Mouse (Mus musculus) liver, adult 2 months (tissue): ENCODE data around the gene Stap2. TPM values are rescaled to one million over a fixed set of nuclear protein-coding genes. Genes with fewer than 3 reads are reported as not detected.

Source experiments
- DNase-seq: peaks from one replicate; pipeline ENCODE4 v3.0.0-alpha.2; 2011; ENCODE audit warnings: low read depth, low spot score; ENCODE audit errors: extremely low read depth
- H3K27ac ChIP-seq: fragments of 200-500 bp; replicated peaks from 2 replicates; pipeline ENCODE4 v1.5.1; 2012; ENCODE audit warnings: low read depth, mild to moderate bottlenecking, control low read depth, inconsistent platforms, low read length; ENCODE audit not compliant: insufficient read depth
- H3K27me3 ChIP-seq: fragments of 200-500 bp; 2 replicates; pipeline ENCODE4 v1.6.1; 2012; ENCODE audit warnings: mild to moderate bottlenecking, moderate library complexity, low read length, inconsistent platforms; ENCODE audit not compliant: control insufficient read depth, insufficient read depth
- H3K36me3 ChIP-seq: fragments of 200-500 bp; 2 replicates; pipeline ENCODE4 v1.6.1; 2012; ENCODE audit warnings: low read length, inconsistent platforms; ENCODE audit not compliant: control insufficient read depth, insufficient read depth
- H3K4me1 ChIP-seq: fragments of 200-500 bp; 2 replicates; pipeline ENCODE4 v1.6.1; 2011; ENCODE audit warnings: low read length; ENCODE audit not compliant: control insufficient read depth, insufficient read depth
- H3K4me3 ChIP-seq: fragments of 200-500 bp; 2 replicates; pipeline ENCODE4 v1.5.1; 2011; ENCODE audit warnings: low read depth, mild to moderate bottlenecking, control low read depth, low read length, moderate library complexity; ENCODE audit not compliant: insufficient read depth
- H3K79me2 ChIP-seq: fragments of 200-500 bp; 2 replicates; pipeline ENCODE4 v1.6.1; 2012; ENCODE audit warnings: inconsistent platforms, mild to moderate bottlenecking, low read length, moderate library complexity; ENCODE audit not compliant: control insufficient read depth, insufficient read depth
- H3K9ac ChIP-seq: fragments of 200-500 bp; 2 replicates; pipeline ENCODE4 v1.6.1; 2012; ENCODE audit warnings: low read depth, mild to moderate bottlenecking, control low read depth, inconsistent platforms, low read length
- CTCF ChIP-seq: fragments of 200-500 bp; IDR thresholded peaks from 2 replicates; pipeline ENCODE4 v1.5.1; 2011; ENCODE audit warnings: low read depth, low read length, control low read depth
- POLR2A ChIP-seq: fragments of 200-500 bp; IDR thresholded peaks from 2 replicates; pipeline ENCODE4 v1.6.1; 2011; ENCODE audit warnings: low read length, control low read depth; ENCODE audit not compliant: insufficient read depth; ENCODE audit errors: extremely low read depth
- WGBS: fragments of 180-500 bp; shearing (Covaris S2); methylation state at CpG from one replicate; pipeline ENCODE4 v1.1.7; 2018; 5-methylcytosine and 5-hydroxymethylcytosine counted together
- polyA plus RNA-seq: library from polyadenylated mRNA; depleted of rRNA; stranded (reverse); fragments of >200 nt; gene quantifications from 2 replicates; pipeline ENCODE4 v1.2.3, GENCODE M21; 2012
- total RNA-seq: library from RNA; depleted of rRNA; stranded (reverse); fragments of >200 nt; gene quantifications from 2 replicates; pipeline ENCODE4 v1.2.3, GENCODE M21; 2014

The Stap2 gene
- total and polyA plus RNA-seq, 2 experiments = 35.3 to 44.8 TPM

DNA sequence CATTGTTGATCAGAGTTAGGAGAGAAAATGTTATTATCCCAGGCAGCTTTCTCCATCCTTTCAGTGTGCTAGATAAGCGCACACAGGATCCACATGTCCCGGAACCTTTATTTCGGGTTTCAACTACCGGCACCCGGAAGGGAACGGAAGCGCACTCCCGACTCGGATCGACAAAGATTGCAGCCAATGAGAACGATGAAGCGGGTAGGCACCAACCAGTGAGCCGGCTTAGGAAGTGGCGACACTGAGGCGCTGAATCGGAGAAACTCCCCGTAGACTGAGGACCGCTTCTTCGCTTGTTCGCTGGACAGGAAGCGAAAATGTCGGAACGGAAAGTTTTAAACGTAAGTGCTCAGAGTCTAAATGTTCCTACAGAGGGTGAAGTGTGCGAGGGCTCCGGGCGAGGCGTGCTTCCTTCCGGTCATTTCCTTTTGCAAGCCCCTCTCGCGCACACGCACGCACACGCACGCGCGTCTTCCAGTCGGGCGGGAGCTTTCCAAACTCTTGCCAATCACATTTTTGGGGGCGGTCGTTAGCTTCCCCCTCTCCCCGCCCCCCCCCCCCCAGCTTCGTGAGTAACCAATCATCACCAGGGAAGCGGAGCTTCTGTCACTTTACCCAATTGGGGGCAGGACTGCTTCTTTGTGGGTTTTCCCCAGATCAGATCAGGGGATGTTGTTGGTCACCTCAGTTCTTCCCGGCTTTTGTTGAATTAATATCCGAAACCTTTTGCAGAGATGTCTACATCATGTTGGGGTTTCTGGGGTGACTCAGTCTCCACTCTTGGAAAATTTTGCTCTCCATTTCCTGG, 46.3 kb downstream of the Stap2 start, which contains the start of gene Yju2:
Yju2 (plus strand) TSS at position 182 of the 811 bp plus-strand sequence.
- Histone ChIP-seq H3K4me1 (peaks cover 10% of the 10 kb centered on the region), H3K79me2 (no peaks in the 10 kb centered on the region), H3K27me3 (no peaks in the 10 kb centered on the region), H3K4me3 (peak within 1 kb of the TSS; percentile 84), H3K27ac (peak within 1 kb of the TSS; percentile 94), H3K9ac (peak within 1 kb of the TSS; percentile 78), H3K36me3 (no peaks in the 10 kb centered on the region)
- DNase-seq = peak; percentile 93
- TF ChIP-seq POLR2A (peak; percentile 39), CTCF (no peak)
- WGBS = under 1% methylated on average over 45 of the region's 46 CpGs

DNA sequence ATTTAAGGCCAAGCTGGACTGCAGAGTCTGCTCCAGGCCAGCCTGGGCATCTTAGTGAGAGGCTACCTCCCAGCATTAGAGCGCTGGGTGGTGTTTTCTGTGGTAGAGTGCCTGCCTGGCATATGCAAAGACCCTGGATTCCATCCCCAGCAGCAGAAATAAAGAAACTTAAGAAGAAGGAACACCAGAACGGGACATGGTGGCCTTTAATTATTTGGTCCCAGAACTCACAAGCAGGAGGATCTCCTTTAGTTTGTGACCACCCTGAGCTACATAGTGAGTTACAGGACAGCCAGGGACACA, 46.8 kb downstream of the Stap2 start:
- no peak overlapping the region for H3K27ac ChIP-seq
- no peaks in the 10 kb centered on the region for H3K36me3 ChIP-seq
- H3K4me1 ChIP-seq = peaks cover 10% of the 10 kb centered on the region
- H3K9ac ChIP-seq = peak overlapping the region; percentile 21; the same call in 1 of the 2 replicates
- no peaks in the 10 kb centered on the region for H3K79me2 ChIP-seq
- no peaks in the 10 kb centered on the region for H3K27me3 ChIP-seq
- DNase-seq = no peak
- WGBS = 36% methylated on average over 2 of the region's 2 CpGs
- TF ChIP-seq CTCF = no peak
- H3K4me3 ChIP-seq = peak overlapping the region; percentile 19

DNA sequence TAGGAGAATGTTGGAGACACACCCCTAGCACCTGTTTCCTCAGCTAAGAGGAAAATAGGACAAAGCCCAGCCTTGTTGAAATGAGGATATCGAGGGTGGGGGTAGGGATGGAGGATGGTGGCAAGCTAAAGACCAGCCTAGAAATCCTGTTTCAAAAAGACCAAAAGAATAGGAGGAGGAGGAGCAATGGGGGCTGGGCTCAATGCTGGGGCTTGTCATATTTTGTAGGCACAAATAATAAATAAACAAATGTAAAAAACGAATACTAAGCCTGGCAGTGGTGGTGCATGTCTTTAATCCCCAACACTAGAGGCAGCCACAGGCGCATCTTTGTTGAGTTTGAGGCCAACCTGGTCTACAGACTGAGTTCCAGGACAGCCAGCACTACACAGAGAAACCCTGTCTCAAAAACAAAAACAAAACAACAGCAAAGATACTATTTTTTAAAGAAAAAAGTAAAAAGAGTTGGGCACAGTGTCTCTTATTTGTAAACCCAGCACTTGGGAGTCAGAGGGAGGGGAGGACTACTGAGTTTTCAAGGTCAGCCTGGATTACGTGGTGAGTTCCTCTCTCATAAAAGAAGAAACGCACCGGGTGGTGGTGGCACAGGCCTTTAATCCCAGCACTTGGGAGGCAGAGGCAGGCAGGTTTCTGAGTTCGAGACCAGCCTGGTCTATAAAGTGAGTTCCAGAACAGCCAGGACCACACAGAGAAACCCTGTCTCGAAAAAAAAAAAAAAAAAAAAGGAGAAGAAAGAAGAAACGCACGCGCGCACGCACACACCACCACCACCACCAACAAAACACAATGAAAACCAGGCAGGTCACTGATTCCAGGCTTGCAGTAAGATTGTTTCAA, 47.4 kb downstream of the Stap2 start:
- Histone ChIP-seq H3K36me3 (no peaks in the 10 kb centered on the region), H3K4me1 (peaks cover 9% of the 10 kb centered on the region), H3K27me3 (no peaks in the 10 kb centered on the region), H3K27ac (no peak overlapping the region), H3K9ac (peak overlapping the region; percentile 21; the same call in 1 of the 2 replicates), H3K4me3 (no peak overlapping the region), H3K79me2 (no peaks in the 10 kb centered on the region)
- 83% methylated on average over 13 of the region's 13 CpGs for WGBS
- DNase-seq = no peak
- no peak for TF ChIP-seq POLR2A
- TF ChIP-seq CTCF = no peak

GRCm38 (mm10) chr17:55957168-55957567, 48.2 kb downstream of the Stap2 start:
- Histone ChIP-seq H3K9ac (no peak overlapping the region), H3K4me3 (no peak overlapping the region), H3K27ac (no peak overlapping the region), H3K79me2 (no peaks in the 10 kb centered on the region), H3K36me3 (no peaks in the 10 kb centered on the region), H3K4me1 (peaks cover 7% of the 10 kb centered on the region), H3K27me3 (no peaks in the 10 kb centered on the region)
- peak; percentile 44 for DNase-seq
- 21% methylated on average over 9 of the region's 9 CpGs for WGBS
- TF ChIP-seq POLR2A = no peak
- peak; percentile 92 for TF ChIP-seq CTCF

- H3K9ac ChIP-seq = no peak overlapping the region
- peaks cover 7% of the 10 kb centered on the region for H3K4me1 ChIP-seq
- no peak for TF ChIP-seq POLR2A
- TF ChIP-seq CTCF = no peak
- no peaks in the 10 kb centered on the region for H3K36me3 ChIP-seq
- WGBS = 35% methylated on average over 6 of the region's 6 CpGs
- no peak overlapping the region for H3K4me3 ChIP-seq
- no peaks in the 10 kb centered on the region for H3K27me3 ChIP-seq
- H3K79me2 ChIP-seq = no peaks in the 10 kb centered on the region
- H3K27ac ChIP-seq = no peak overlapping the region
- no peak for DNase-seq
These were observed 48.8 kb downstream of the Stap2 start for GRCm38 (mm10) chr17:55956591-55956990.
